Mouse (Mus musculus): ENCODE results near the gene Senp3.
A peak's percentile ranks its signal among the peaks of the same experiment; 100 is the strongest.

Senp3 gene

GRCm38 (mm10) chr11:69680136-69680855, 1.6 kb downstream of the Senp3 start:
- no peak for DNase-seq

DNA sequence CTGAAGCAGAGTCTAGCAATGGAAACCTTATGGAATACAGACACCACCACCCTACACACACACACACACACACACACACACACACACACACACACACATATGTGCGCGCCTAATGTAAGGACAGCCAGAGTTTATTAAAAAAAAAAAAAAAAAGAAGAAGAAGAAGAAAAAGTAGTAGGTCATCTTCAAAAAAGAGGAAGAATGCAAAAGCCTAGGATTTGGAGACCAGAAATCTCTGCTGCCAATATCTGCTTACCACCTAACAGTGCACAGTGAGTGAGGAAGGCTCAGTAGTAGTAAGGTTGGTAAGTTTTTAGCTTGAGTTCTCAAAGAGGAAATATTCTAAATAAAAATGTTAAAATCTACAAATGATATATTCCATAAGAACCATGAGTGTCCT, 2.7 kb downstream of the Senp3 start:
- no peak for DNase-seq

DNA sequence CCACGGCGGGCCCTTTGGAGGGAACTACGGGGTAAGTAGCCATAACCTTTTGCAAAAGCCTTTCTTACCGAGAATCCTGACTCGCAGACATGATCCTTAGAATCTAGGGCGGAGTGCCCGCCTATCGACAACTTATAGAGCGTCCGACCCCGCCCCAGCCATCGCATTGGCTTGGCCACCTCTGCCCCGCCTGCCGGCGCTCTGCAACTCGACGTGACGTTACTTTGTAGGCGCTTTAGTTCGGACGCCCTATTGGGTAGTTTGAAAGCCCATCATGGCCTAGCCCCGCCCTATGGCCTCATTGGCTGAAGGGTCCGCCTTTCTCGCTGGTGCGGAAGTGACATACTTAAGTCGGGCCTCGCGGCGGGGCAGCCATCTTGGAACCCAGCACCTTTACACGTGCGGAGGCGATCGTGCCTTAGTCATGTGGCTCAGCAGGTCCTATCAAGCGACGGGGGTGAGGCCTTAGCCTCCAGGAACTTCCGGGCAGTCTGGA, 9.6 kb downstream of the Senp3 start, which contains the start of gene Eif4a1:
Gene Eif4a1, minus strand, starts transcription at position 213 of the 496 bp plus-strand sequence.
- DNase-seq: peak; percentile 100

DNA sequence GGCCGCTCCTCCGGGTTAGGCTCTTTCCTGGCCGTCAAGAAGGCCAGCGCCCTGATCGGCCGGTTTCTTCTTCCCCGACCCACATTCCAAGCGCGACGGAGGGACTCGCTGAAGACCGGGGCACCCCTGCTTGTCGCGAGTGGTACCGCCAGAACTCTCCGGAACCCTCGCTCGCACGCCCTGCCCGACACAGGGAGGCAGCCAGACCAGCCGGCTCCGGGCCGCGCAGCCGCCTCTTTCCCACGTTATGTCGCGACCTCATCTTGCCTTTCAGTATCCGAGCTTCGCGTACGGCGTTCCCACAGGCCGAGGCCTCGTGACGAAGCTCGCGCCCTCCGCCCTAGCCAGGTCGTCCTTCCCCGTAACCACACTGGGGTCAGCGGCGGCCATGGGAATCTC, 10.2 kb downstream of the Senp3 start:
- DNase-seq: no peak

- DNase-seq: peak; percentile 94 to 95
Observed at GRCm38 (mm10) chr11:69670786-69671725, 10.8 kb downstream of the Senp3 start.

DNA sequence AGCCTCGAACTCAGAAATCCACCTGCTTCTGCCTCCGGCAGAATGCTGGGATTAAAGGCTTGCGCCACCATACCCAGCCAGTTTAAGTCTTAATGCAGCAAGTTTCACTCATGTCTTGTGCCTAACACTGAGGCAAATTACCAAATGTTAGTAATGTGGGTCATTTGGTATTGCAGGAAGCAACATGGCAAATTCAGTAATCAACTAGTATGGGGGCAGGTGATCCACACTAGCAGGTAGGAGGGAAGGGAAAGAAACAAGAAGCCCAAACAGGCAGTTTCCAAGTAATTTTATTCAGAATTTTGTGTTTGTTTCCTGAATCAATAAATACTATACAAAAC, 15.2 kb downstream of the Senp3 start:
- DNase-seq: no peak

GRCm38 (mm10) chr11:69665961-69666664, 15.8 kb downstream of the Senp3 start, which contains the start of gene Cd68:
Cd68 (minus strand) TSS chr11:69666153.
- peak; percentile 81 for DNase-seq

GRCm38 (mm10) chr11:69665457-69665960, 16.4 kb downstream of the Senp3 start:
- no peak for DNase-seq

GRCm38 (mm10) chr11:69664841-69665240, 17.0 kb downstream of the Senp3 start:
- DNase-seq: no peak

DNA sequence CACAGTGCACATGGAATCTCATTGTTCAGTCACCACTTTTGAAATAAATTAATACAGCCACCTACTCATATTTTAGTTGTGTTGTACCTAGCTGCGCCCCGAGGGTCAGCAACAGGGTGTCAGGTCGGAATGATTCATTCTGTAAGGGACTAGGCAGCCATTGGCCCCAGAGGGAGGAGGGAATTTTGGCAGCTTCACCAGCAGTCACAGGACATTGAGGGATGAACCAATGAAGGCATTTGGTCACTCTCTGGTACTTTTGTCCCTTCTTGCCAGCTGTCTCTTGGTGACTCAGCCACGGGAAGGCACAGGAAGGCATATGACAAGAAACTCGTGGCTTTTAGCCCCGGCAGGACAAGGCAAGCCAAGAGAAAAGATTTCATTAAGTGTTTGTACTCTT, 18.1 kb downstream of the Senp3 start:
- DNase-seq: no peak

DNA sequence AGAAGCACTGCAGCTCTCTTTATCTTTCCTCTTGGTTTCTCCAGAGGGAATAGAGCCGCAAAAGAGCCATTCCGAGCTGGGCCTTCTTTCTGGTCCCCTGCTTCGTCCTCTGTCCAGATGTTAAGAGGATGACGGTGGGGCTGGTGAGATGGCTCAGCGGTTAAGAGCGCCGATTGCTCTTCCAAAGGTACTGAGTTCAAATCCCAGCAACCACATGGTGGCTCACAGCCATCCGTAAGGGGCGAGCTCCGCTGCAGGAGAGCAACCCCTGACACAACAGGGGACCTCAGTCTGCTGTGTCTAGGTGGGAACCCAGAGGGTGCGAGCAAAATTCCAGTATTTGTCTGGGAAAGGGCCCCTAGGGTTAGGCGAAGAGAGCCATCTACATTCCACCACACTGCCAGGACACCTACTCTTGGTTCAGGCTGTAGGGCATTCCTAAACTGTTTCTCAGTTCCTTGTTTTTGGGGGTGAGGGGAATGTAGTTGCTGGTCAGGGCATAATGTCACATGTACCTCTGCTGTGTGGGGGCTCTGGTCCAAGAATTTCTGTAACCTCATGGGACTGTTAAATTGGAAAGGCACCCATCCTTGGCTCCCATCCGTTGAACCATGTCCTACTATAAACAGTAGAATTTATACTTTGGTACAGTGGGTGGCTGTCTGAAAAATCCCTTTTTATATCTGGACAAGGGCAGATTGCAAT, 18.8 kb downstream of the Senp3 start:
- no peak for DNase-seq

- peak; percentile 95 to 97 for DNase-seq
Observed at GRCm38 (mm10) chr11:69662213-69662966, 19.5 kb downstream of the Senp3 start, which contains the start of gene Mpdu1. Mpdu1 (minus strand) TSS chr11:69662642.

DNA sequence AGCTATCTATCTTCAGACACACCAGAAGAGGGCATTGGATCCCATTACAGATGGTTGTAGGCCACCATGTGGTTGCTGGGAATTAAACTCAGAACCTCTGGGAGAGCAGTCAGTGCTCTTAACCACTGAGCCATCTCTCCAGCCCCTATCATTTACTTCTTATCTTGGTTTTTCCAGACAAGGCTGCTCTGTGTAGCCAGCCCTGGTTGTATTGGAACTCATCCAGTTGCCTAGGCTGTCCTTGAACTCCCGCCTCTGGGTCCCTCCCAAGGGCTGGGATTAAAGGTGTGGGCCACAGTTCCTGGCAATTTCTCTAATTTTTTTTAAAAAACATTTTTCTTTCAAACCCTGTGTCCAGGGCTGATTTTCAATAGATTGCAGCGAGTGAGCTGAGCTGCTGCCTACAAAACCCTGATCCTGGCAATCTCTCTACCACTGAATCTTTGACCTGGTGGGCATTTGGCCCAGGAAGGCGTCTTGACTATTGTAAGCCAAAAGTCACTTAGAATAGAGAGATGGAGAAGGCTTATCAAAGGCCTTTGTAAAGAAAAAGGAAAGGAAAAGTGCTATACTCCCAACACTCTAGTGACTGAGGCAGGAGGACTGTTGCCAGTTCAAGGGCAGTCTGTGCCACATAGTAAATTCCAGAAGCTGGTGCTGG, 20.5 kb downstream of the Senp3 start:
- no peak for DNase-seq

DNA sequence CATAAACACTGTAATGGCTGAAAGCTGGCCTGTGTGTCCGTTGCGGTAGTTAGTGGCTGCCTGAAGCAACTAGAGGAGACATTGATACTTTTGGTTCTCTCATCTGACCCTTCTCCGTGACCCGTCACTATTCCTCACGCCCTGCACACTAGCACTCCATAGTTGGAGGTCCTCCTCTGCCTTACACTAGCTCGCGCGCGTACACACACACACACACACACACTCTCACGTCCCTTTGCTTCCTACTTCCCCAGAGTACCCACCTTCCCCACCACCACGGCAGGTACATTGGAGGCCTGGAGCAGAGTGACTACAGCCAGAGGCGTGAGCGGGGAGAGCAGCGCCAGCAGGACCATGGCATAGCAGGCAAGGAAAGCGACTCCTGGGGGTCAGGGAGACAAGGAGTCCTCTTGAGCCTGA, 24.4 kb downstream of the Senp3 start:
- DNase-seq: no peak

- peak in 1 of 2 experiments; percentile 39 for DNase-seq
Observed at GRCm38 (mm10) chr11:69656617-69657461, 25.0 kb downstream of the Senp3 start.

- DNase-seq: no peak
Observed at GRCm38 (mm10) chr11:69656065-69656455, 25.8 kb downstream of the Senp3 start.

- peak; percentile 49 to 60 for DNase-seq
Observed at GRCm38 (mm10) chr11:69655264-69656064, 26.4 kb downstream of the Senp3 start, which contains the start of gene Sox15. Sox15 (plus strand) TSS chr11:69655314.

- peak; percentile 26 to 52 for DNase-seq
Observed at GRCm38 (mm10) chr11:69654760-69655159, 27.1 kb downstream of the Senp3 start.

DNA sequence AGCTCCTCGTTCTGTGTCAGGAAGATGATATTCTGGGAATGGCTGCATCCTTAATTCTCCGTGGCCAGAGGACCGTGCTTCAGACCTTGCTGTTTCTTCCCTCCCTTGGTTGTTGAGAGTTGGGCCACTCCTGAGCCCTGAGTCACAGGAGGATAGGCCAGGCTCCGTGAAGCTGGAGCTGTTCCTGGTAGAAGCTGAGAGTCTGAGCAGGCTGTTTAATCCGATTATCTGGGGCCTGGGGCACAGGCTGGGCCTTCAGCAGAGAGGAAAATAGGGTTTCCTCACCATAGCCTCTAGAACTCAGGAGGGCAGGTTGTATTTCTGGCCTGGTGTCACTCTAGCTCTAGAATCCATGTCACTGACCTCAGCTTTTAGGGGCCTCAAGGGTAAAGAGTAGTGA, 28.5 kb downstream of the Senp3 start:
- no peak for DNase-seq

Data from lung, adult 18-20 months (tissue).